Mouse (Mus musculus): Measurements from ENCODE around the gene Rcor1. TPM values are rescaled to one million over a fixed set of nuclear protein-coding genes. Genes with fewer than 3 reads are reported as not detected.

Rcor1 gene
- polyA plus RNA-seq, 1 experiment, result 12.0 TPM

DNA sequence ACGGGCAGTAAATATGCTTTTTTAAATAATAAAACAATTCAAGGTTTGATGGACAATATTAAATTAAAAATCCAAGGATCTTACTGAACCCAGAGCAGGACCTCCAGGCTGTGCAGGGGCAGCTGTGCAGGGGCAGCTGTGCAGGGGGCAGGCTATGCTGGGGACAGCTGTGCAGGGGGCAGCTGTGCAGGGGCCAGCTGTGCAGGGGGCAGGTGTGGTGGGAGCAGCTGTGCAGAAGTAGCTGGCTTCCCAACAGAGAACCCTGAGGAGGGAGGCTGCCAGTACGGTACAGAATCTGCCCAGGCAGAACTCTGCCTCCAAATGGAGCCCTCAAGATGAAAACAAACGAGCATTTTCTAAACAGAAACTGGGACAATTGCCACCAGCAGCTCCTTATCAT, 96.8 kb downstream of the Rcor1 start:
- no peak for TF ChIP-seq POLR2A (IDR thresholded peaks at IDR 0.05; ENCODE audit: borderline replicate concordance, extremely low read depth, low read depth, low read length)
- TF ChIP-seq CTCF (IDR thresholded peaks at IDR 0.05; ENCODE audit: insufficient read depth, low read length), result no peak
- no peak for DNase-seq
- Histone ChIP-seq H3K4me3 (replicated peaks; ENCODE audit: extremely low read depth, low read depth, low read length) (no peak overlapping the region), H3K4me1 (ENCODE audit: control insufficient read depth, insufficient read depth, low read length) (no peaks in the 10 kb centered on the region)
- WGBS, result 63% methylated on average over 3 of the region's 3 CpGs

DNA sequence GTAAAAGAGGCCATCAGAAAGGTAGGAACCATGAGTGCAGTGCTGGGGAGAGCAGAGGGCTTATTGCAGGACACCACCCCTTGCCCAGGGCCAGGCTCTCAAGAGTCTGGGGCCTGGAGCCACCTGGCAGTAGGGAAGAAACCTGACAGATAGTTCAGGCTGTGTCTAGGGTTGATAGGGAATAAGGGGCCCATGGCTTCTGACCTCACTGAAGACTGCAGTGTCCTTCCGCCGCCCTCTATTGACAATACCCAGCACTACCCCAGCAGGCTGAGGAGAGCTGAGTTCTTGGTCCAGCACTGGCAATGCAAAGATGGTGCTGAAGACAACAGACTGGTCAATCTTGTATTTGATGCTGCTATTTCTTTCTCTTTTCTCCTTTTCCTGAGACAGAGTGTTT, 97.9 kb downstream of the Rcor1 start:
- H3K4me1 ChIP-seq (ENCODE audit: control insufficient read depth, insufficient read depth, low read length), result no peaks in the 10 kb centered on the region
- 78% methylated on average over 2 of the region's 2 CpGs for WGBS
- TF ChIP-seq POLR2A (IDR thresholded peaks at IDR 0.05; ENCODE audit: borderline replicate concordance, extremely low read depth, low read depth, low read length) (no peak), CTCF (IDR thresholded peaks at IDR 0.05; ENCODE audit: insufficient read depth, low read length) (peak; percentile 30; the same call in 1 of the 2 replicates)
- no peak overlapping the region for H3K4me3 ChIP-seq (replicated peaks; ENCODE audit: extremely low read depth, low read depth, low read length)
- DNase-seq, result no peak

DNA sequence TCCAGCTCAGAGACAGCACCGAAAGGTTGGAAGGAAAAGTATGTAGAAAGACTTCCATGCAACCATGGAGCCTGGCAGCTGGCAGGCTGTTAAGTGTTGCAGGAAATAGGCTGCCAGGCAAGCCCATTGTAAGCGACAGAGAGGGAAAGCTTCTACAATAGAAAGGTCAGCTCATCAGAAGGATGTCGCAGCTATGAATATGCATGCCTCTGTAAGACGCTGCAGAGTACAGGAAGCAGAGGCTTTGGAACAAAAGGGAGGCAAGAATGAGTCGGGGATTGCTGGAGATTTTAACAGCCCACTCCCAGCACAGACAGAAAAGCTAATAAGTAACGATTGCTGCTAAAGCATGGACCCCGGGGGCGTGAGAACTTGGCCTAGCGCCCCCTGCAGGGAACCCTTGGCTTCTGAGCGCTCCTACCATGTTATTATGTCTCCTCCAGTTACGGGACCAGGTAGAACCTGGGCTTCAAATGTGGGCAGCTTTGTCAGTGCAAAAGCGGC, 103.9 kb downstream of the Rcor1 start:
- Histone ChIP-seq H3K4me3 (replicated peaks; ENCODE audit: extremely low read depth, low read depth, low read length) (no peak overlapping the region), H3K4me1 (ENCODE audit: control insufficient read depth, insufficient read depth, low read length) (peaks cover 3% of the 10 kb centered on the region)
- peak; percentile 41; the same call in 1 of the 2 replicates for TF ChIP-seq CTCF (IDR thresholded peaks at IDR 0.05; ENCODE audit: insufficient read depth, low read length)
- no peak for TF ChIP-seq POLR2A (IDR thresholded peaks at IDR 0.05; ENCODE audit: borderline replicate concordance, extremely low read depth, low read depth, low read length)
- DNase-seq, result no peak
- 14% methylated on average over 12 of the region's 12 CpGs for WGBS

DNA sequence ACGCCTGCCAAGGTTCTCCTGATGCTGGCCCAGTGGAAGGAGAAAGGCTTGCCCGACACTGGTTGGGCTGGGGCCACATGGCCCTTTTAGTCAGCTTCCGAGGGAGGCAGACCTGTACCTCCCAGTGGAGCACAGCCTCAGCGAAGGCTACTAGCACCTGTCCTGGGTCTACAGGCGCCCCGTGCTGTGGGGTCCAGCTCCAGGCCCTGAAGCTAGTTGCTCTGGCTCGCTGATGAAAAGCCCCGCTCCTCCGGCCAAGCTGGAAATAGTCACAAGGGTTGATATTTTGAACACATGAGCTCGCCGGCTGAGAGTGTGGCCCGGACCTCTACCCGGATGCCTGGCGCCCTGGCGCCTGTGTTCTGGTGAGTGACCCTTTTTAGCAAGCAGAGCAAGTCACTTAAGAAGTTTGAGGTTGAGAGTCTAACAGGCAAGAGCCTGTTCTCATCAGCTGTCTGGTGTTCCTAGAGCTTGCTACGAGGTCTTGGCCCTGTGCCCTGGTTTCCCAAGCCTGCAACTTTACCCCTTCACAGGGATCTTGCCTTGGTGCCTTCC, 104.4 kb downstream of the Rcor1 start:
- 54% methylated on average over 16 of the region's 16 CpGs for WGBS
- H3K4me3 ChIP-seq (replicated peaks; ENCODE audit: extremely low read depth, low read depth, low read length), result no peak overlapping the region
- no peak for DNase-seq
- TF ChIP-seq POLR2A (IDR thresholded peaks at IDR 0.05; ENCODE audit: borderline replicate concordance, extremely low read depth, low read depth, low read length) (no peak), CTCF (IDR thresholded peaks at IDR 0.05; ENCODE audit: insufficient read depth, low read length) (no peak)
- peaks cover 3% of the 10 kb centered on the region for H3K4me1 ChIP-seq (ENCODE audit: control insufficient read depth, insufficient read depth, low read length)

DNA sequence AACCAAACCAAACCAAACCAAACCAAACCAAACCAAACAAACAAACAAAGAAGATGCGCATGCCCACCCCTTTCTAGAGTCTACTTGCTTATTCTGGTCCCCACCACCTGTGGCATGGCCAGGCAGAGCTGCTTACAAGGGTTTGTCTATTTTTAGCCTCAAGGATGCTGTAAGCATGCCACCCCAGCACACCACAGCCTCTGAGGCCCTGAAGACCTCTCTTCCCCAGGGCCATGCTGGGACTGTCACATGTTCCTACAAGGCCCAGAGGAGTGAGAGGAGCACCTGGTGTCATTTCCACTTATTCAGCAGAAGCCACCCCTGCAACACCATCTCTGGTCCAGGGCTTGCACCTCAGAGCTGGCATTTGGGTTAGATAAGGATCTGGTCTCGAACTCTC, 105.4 kb downstream of the Rcor1 start:
- TF ChIP-seq POLR2A (IDR thresholded peaks at IDR 0.05; ENCODE audit: borderline replicate concordance, extremely low read depth, low read depth, low read length), result no peak
- no peak for TF ChIP-seq CTCF (IDR thresholded peaks at IDR 0.05; ENCODE audit: insufficient read depth, low read length)
- DNase-seq, result no peak
- no peak overlapping the region for H3K4me3 ChIP-seq (replicated peaks; ENCODE audit: extremely low read depth, low read depth, low read length)
- H3K4me1 ChIP-seq (ENCODE audit: control insufficient read depth, insufficient read depth, low read length), result peaks cover 3% of the 10 kb centered on the region
- WGBS, result 90% methylated on average over 2 of the region's 2 CpGs

DNA sequence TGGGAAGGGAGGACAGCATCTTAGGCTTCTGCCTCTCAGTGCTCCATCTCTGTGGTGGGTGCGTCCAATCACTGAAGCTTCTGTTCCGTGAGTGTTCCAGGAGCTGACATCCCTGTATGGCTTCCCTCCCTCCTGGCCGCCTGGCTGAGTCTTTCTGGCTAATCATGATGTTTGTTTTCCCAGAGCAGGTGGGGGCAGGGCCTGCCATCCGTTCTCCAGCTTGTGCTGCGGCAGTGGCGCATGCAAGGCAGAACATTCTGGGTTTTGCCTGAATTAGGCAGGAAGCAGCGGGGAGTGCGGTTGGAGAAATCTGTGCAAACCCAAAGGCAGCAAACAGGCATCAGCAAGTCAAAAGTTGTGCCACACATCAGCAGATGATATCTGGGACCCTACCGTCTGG, 106.1 kb downstream of the Rcor1 start:
- H3K4me1 ChIP-seq (ENCODE audit: control insufficient read depth, insufficient read depth, low read length), result peaks cover 3% of the 10 kb centered on the region
- no peak for DNase-seq
- 75% methylated on average over 9 of the region's 9 CpGs for WGBS
- no peak for TF ChIP-seq CTCF (IDR thresholded peaks at IDR 0.05; ENCODE audit: insufficient read depth, low read length)
- TF ChIP-seq POLR2A (IDR thresholded peaks at IDR 0.05; ENCODE audit: borderline replicate concordance, extremely low read depth, low read depth, low read length), result no peak
- no peak overlapping the region for H3K4me3 ChIP-seq (replicated peaks; ENCODE audit: extremely low read depth, low read depth, low read length)

DNA sequence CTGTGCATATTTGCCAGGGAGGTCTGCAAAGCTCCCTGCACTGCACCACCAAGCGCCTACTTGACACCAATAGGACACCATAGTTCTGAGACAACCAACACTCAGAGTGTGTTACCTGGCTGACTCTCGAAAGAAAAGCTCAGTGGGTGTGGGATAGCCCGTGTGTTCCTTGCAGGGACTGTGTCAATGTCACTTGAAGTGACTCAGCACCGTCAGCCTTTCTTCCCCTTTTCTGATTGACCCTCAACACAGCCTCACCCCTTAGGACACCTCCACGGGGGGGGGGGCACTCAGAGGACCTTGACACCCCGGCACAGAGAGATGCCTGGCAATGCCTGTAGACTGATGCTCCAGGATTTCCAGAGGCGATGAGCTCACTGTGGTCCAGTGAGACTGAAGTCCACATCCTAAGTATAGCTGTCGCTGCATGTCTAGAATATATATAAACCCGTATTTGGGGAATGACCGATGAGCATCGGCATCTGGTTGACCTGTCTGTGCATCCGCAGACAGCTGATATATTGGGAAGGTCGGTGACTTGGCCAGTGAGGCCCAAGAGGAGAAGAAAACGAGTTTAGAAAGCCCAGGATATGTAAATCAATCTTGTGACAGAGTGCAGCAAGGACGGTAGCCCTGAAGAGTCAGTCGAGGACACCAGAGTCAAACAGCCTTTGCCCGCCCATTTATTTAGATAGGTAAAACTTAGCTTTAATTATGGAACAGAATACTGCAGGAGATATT, 110.5 kb downstream of the Rcor1 start:
- H3K4me1 ChIP-seq (ENCODE audit: control insufficient read depth, insufficient read depth, low read length), result no peaks in the 10 kb centered on the region
- 48% methylated on average over 17 of the region's 17 CpGs for WGBS
- no peak for TF ChIP-seq POLR2A (IDR thresholded peaks at IDR 0.05; ENCODE audit: borderline replicate concordance, extremely low read depth, low read depth, low read length)
- TF ChIP-seq CTCF (IDR thresholded peaks at IDR 0.05; ENCODE audit: insufficient read depth, low read length), result no peak
- no peak overlapping the region for H3K4me3 ChIP-seq (replicated peaks; ENCODE audit: extremely low read depth, low read depth, low read length)
- no peak for DNase-seq

DNA sequence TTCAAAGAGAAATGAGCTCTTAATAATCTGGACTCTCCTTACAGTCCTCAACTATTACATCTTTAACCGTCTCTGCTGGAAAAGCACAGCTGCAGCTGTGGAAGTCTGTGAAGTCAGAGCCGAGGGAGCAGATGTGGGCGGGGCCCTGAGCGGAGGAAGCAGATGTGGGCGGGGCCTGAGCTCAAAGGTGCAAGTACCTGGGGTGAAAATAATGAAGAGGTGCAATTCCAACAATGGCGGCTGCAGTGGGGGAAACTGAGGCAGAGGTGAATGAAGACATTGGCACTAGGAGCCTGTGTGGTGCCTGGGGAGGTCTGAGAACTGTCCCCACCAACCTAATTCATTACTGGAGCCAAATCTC, 111.1 kb downstream of the Rcor1 start:
- no peaks in the 10 kb centered on the region for H3K4me1 ChIP-seq (ENCODE audit: control insufficient read depth, insufficient read depth, low read length)
- 7% methylated on average over 6 of the region's 6 CpGs for WGBS
- TF ChIP-seq CTCF (IDR thresholded peaks at IDR 0.05; ENCODE audit: insufficient read depth, low read length) (no peak), POLR2A (IDR thresholded peaks at IDR 0.05; ENCODE audit: borderline replicate concordance, extremely low read depth, low read depth, low read length) (no peak)
- DNase-seq, result no peak
- H3K4me3 ChIP-seq (replicated peaks; ENCODE audit: extremely low read depth, low read depth, low read length), result no peak overlapping the region

DNA sequence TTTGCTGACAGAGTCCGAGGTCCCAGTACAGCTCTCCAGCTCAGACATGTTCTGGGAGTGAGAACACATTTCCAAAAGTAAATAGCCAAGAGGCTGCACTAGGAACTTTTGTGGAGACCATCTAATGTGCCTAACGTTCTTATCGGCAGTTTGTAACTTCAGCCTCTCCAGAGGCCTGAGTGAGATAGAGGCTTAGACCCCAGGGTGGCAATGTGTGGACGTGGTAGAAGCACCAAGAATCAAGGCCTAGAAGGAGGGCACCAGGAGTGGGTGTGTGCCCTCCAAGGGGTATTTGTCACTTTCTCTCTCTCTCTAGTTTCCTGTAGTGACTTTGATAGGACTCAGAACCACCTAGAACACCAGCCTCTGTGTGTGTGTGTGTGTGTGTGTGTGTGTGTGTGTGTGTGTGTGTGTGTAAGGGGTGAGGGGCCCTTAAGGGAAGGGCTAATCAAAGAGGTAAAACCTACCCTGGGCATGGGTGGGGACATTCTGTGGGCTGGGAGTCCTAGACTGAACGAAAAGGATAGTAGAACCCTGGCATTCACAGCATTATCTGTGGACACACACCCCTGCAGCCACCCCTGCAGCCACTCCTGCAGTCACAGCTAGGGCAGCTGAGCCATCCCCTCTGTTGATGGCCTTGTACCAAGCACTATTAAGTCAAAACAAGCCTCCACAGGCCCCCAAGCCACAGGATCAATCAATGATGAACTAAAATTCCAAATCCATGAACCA, 112.4 kb downstream of the Rcor1 start:
- TF ChIP-seq POLR2A (IDR thresholded peaks at IDR 0.05; ENCODE audit: borderline replicate concordance, extremely low read depth, low read depth, low read length) (no peak), CTCF (IDR thresholded peaks at IDR 0.05; ENCODE audit: insufficient read depth, low read length) (no peak)
- no peak for DNase-seq
- Histone ChIP-seq H3K4me1 (ENCODE audit: control insufficient read depth, insufficient read depth, low read length) (no peaks in the 10 kb centered on the region), H3K4me3 (replicated peaks; ENCODE audit: extremely low read depth, low read depth, low read length) (no peak overlapping the region)
- whole genome bisulfite sequencing, result 89% methylated on average over 5 of the region's 5 CpGs
